Mouse (Mus musculus) lung, embryonic 14.5 days (tissue): Measurements from ENCODE around the gene Mindy3. TPM values are rescaled to one million over a fixed set of nuclear protein-coding genes. Genes with fewer than 3 reads are reported as not detected.
A peak's percentile ranks its signal among the peaks of the same experiment; 100 is the strongest.

ENCODE experiments used
- ATAC-seq: fragments of 200-750 bp; cut with Nextera tagmentation; 2 replicates; pipeline ENCODE4 v1.8.0; 2017; ENCODE audit warnings: mild to moderate bottlenecking, moderate TSS enrichment, moderate library complexity; ENCODE audit not compliant: insufficient read depth
- DNase-seq: peaks from one replicate; pipeline ENCODE4 v3.0.0-alpha.2; 2015
- H3K27ac ChIP-seq: fragments of 300-500 bp; sonication (generic); 2 replicates; pipeline ENCODE4 v1.5.1; 2014; ENCODE audit warnings: low read depth, mild to moderate bottlenecking, moderate library complexity
- H3K27me3 ChIP-seq: fragments of 300-500 bp; sonication (generic); 2 replicates; pipeline ENCODE4 v1.6.1; 2014; ENCODE audit warnings: low read length, control low read depth; ENCODE audit not compliant: insufficient read depth
- H3K36me3 ChIP-seq: fragments of 300-500 bp; sonication (generic); 2 replicates; pipeline ENCODE4 v1.6.1; 2014; ENCODE audit warnings: control low read depth; ENCODE audit not compliant: insufficient read depth
- H3K4me1 ChIP-seq: fragments of 300-500 bp; sonication (generic); 2 replicates; pipeline ENCODE4 v1.6.1; 2014; ENCODE audit warnings: antibody characterized with exemption, control low read depth; ENCODE audit not compliant: insufficient read depth
- H3K4me2 ChIP-seq: fragments of 300-500 bp; sonication (generic); 2 replicates; pipeline ENCODE4 v1.6.1; 2014; ENCODE audit warnings: mild to moderate bottlenecking
- H3K4me3 ChIP-seq: fragments of 300-500 bp; sonication (generic); 2 replicates; pipeline ENCODE4 v1.5.1; 2014; ENCODE audit warnings: low read depth, low read length
- H3K9ac ChIP-seq: fragments of 300-500 bp; sonication (generic); 2 replicates; pipeline ENCODE4 v1.6.1; 2014
- H3K9me3 ChIP-seq: fragments of 300-500 bp; sonication (generic); 2 replicates; pipeline ENCODE4 v1.6.1; 2016; ENCODE audit warnings: low read depth, low read length, control low read depth
- CTCF ChIP-seq: IDR thresholded peaks from 2 replicates; pipeline ENCODE4 v1.5.1; 2016; ENCODE audit warnings: antibody characterized with exemption, low read depth
- WGBS: fragments of 180-500 bp; shearing (Covaris S2); extraction: QIAGEN DNeasy Blood & Tissue Kit; methylation state at CpG from one replicate; pipeline ENCODE4 v1.1.7; 2014; 5-methylcytosine and 5-hydroxymethylcytosine counted together
- polyA plus RNA-seq: library from polyadenylated mRNA; unstranded; fragments of >200 nt; fragmentation: Nextera tagmentation; extraction: Ambion mirVana; gene quantifications from 2 replicates; pipeline ENCODE4 v1.2.1, GENCODE M21; 2014

Gene Mindy3
- polyA plus RNA-seq, 1 experiment from 2014 or later = 34.3 TPM

DNA sequence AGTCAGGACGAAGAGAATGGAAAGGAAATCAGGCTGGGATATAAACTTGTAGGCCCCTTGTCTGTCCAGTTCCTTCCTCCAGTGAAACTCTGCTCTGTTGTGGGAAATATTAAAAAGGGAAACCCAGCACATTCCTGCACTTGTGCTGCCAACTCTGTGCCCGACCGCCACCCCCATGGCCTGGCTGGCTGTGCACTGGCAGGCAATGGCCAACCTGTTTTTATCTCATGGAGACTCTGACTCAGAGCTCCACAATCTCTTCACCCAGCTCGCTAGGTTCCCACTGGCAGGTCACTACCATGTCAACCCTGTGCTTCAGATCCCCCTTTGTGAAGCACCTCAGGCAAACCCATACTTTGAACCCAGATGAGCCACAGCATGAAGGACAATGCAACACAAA is 98.4 kb downstream of the Mindy3 start:
- Histone ChIP-seq H3K36me3 (no peaks in the 10 kb centered on the region), H3K27ac (no peak overlapping the region), H3K9me3 (no peaks in the 10 kb centered on the region), H3K4me2 (no peak overlapping the region), H3K27me3 (no peaks in the 10 kb centered on the region), H3K9ac (no peak overlapping the region), H3K4me1 (0 out of 2 replicates have a peak, but pooled peaks cover 2% of the 10 kb centered on the region), H3K4me3 (no peak overlapping the region)
- no peak for TF ChIP-seq CTCF
- no peak for DNase-seq
- no peak for ATAC-seq
- WGBS = 83% methylated on average over 4 of the region's 4 CpGs

DNA sequence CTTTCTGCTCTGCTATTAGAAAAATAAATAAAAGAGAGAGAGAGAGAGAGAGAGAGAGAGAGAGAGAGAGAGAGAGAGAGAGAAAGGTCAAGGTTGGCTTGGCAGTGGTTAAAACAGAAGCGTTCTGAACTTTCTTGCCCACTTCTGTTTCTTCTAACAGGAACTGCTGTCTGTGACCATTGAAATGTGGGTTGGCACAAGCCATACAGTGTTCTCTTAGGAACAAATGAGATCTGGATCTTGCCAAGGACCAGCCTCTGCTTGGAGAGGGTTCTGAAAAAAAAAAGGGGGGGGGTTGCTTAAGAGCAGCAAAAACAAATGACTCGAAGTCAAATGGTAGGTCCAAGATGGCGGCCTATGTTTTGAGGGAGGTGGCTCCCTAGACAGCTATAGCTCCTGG is 100.6 kb downstream of the Mindy3 start:
- no peak for ATAC-seq
- 86% methylated on average over 3 of the region's 3 CpGs for WGBS
- no peak for DNase-seq

DNA sequence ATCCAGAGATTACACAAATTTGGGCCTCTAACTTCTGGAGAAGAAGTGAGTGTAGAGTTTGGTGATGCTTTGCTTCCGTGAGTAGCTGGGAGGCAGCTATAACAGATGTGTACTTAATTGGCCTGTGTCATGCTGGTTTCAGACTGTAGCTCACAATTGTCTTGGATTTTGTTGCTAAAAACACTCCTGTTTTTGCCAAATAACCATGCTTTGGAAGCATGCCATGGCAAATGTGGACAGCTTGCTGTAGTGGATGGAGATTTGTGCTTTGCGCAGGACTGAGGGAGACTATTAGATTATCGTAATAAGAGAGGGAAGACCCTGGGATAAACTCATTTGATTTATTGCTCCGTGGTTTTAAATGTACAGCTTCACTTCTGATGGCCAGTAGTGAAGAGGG is 101.2 kb downstream of the Mindy3 start:
- Histone ChIP-seq H3K9me3 (no peaks in the 10 kb centered on the region), H3K4me2 (no peak overlapping the region), H3K4me1 (0 out of 2 replicates have a peak, but pooled peaks cover 2% of the 10 kb centered on the region), H3K27me3 (no peaks in the 10 kb centered on the region), H3K36me3 (no peaks in the 10 kb centered on the region), H3K27ac (peak overlapping the region; percentile 4; the same call in 1 of the 2 replicates), H3K9ac (no peak overlapping the region), H3K4me3 (no peak overlapping the region)
- ATAC-seq (0 out of 2 replicates have a peak, but pooled peaks have one; percentile 3), DNase-seq (peak; percentile 79)
- 59% methylated on average over 4 of the region's 4 CpGs for WGBS
- TF ChIP-seq CTCF = no peak

More for the DNA sequence above, 100.6 kb downstream of the Mindy3 start:
- Histone ChIP-seq H3K9me3 (no peaks in the 10 kb centered on the region), H3K9ac (no peak overlapping the region), H3K4me2 (no peak overlapping the region), H3K27me3 (no peaks in the 10 kb centered on the region), H3K4me3 (no peak overlapping the region), H3K4me1 (0 out of 2 replicates have a peak, but pooled peaks cover 2% of the 10 kb centered on the region), H3K27ac (peak overlapping the region; percentile 49; the same call in 1 of the 2 replicates), H3K36me3 (no peaks in the 10 kb centered on the region)
- no peak for TF ChIP-seq CTCF

- DNase-seq (peak; percentile 76), ATAC-seq (peak; percentile 57)
- Histone ChIP-seq H3K9me3 (no peaks in the 10 kb centered on the region), H3K4me1 (0 out of 2 replicates have a peak, but pooled peaks cover 2% of the 10 kb centered on the region), H3K4me3 (no peak overlapping the region), H3K4me2 (no peak overlapping the region), H3K27me3 (no peaks in the 10 kb centered on the region), H3K9ac (no peak overlapping the region), H3K36me3 (no peaks in the 10 kb centered on the region), H3K27ac (peak overlapping the region; percentile 4; the same call in 1 of the 2 replicates)
- 41% methylated on average over 5 of the region's 5 CpGs for WGBS
- TF ChIP-seq CTCF = no peak
Measured at GRCm38 (mm10) chr2:12317343-12317742, 101.9 kb downstream of the Mindy3 start.

GRCm38 (mm10) chr2:12316361-12316760 is 102.9 kb downstream of the Mindy3 start:
- peak; percentile 33 for TF ChIP-seq CTCF
- Histone ChIP-seq H3K9ac (no peak overlapping the region), H3K27ac (peak overlapping the region; percentile 87; the same call in 1 of the 2 replicates), H3K9me3 (no peaks in the 10 kb centered on the region), H3K4me1 (0 out of 2 replicates have a peak, but pooled peaks cover 2% of the 10 kb centered on the region), H3K36me3 (no peaks in the 10 kb centered on the region), H3K4me2 (0 out of 2 replicates have a peak overlapping the region, but pooled peaks have one; percentile 10), H3K4me3 (no peak overlapping the region), H3K27me3 (no peaks in the 10 kb centered on the region)
- 14% methylated on average over 7 of the region's 7 CpGs for WGBS
- peak; percentile 91 for DNase-seq
- ATAC-seq = peak; percentile 95

- no peak for DNase-seq
- 62% methylated on average over 6 of the region's 6 CpGs for WGBS
- Histone ChIP-seq H3K4me3 (no peak overlapping the region), H3K4me2 (no peak overlapping the region), H3K27me3 (no peaks in the 10 kb centered on the region), H3K9me3 (no peaks in the 10 kb centered on the region), H3K4me1 (0 out of 2 replicates have a peak, but pooled peaks cover 2% of the 10 kb centered on the region), H3K36me3 (no peaks in the 10 kb centered on the region), H3K9ac (no peak overlapping the region), H3K27ac (no peak overlapping the region)
- ATAC-seq = no peak
- TF ChIP-seq CTCF = 0 out of 2 replicates have a peak, but pooled peaks have one; percentile 11
Measured at GRCm38 (mm10) chr2:12314028-12314427, 105.2 kb downstream of the Mindy3 start.

GRCm38 (mm10) chr2:12308466-12308865 is 110.8 kb downstream of the Mindy3 start:
- H3K36me3 ChIP-seq = no peaks in the 10 kb centered on the region
- ATAC-seq = no peak

More at GRCm38 (mm10) chr2:12308466-12308865, 110.8 kb downstream of the Mindy3 start:
- H3K27me3 ChIP-seq = no peaks in the 10 kb centered on the region
- H3K4me3 ChIP-seq = no peak overlapping the region
- no peak overlapping the region for H3K4me2 ChIP-seq
- H3K9me3 ChIP-seq = no peaks in the 10 kb centered on the region
- no peak overlapping the region for H3K27ac ChIP-seq
- peak; percentile 37 for TF ChIP-seq CTCF
- no peak overlapping the region for H3K9ac ChIP-seq
- peak; percentile 55 for DNase-seq
- peaks cover 3% of the 10 kb centered on the region; the same call in 1 of the 2 replicates for H3K4me1 ChIP-seq
